Mouse (Mus musculus): Measurements from ENCODE around the gene Lztr1. TPM values are rescaled to one million over a fixed set of nuclear protein-coding genes. Genes with fewer than 3 reads are reported as not detected.

Gene Lztr1
- 62.5 TPM for total RNA-seq (2023)

GRCm38 (mm10) chr16:17508546-17509239 is at the start of gene Lztr1:
TSS of gene Lztr1 (plus strand) at chr16:17508688.

GRCm38 (mm10) chr16:17489469-17490111 is 18.9 kb upstream of the Lztr1 start, which contains the start of gene Aifm3:
TSS of gene Aifm3 (plus strand) at chr16:17489611.

GRCm38 (mm10) chr16:17530640-17531288 is 22.3 kb downstream of the Lztr1 start, which contains the start of gene Thap7:
TSS of gene Thap7 (minus strand) at chr16:17531136.

GRCm38 (mm10) chr16:17561128-17561750 is 52.8 kb downstream of the Lztr1 start, which contains the start of gene Lrrc74b:
TSS of gene Lrrc74b (minus strand) at chr16:17561247.

GRCm38 (mm10) chr16:17561751-17562208 is 53.3 kb downstream of the Lztr1 start, which contains the start of gene P2rx6:
TSS of gene P2rx6 (plus strand) at chr16:17561885.

Other genes with a start within 250 kb of the Lztr1 start
- gene Tmem191c, start 232.6 kb upstream of the Lztr1 start, total RNA-seq (2023) = 46.1 TPM
- gene Serpind1, start 177.3 kb upstream of the Lztr1 start, total RNA-seq (2023) = not detected
- gene Snap29, start 102.7 kb upstream of the Lztr1 start, total RNA-seq (2023) = 21.2 TPM
- 127 TPM for gene Pi4ka, start 102.4 kb upstream of the Lztr1 start, total RNA-seq (2023)
- 64.5 TPM for gene Crkl, start 56.7 kb upstream of the Lztr1 start, total RNA-seq (2023)
- 0.21 TPM for gene Aifm3, start 19.1 kb upstream of the Lztr1 start, total RNA-seq (2023)
- 41.0 TPM for gene Thap7, start 22.4 kb downstream of the Lztr1 start, total RNA-seq (2023)
- not detected for gene Lrrc74b, start 52.6 kb downstream of the Lztr1 start, total RNA-seq (2023)
- gene P2rx6, start 53.2 kb downstream of the Lztr1 start, total RNA-seq (2023) = not detected
- 0.56 TPM for gene Slc7a4, start 74.5 kb downstream of the Lztr1 start, total RNA-seq (2023)
- 43.7 TPM for gene Smpd4, start 110.7 kb downstream of the Lztr1 start, total RNA-seq (2023)
- gene Ccdc74a, start 137.8 kb downstream of the Lztr1 start, total RNA-seq (2023) = not detected
- gene Med15, start 224.2 kb downstream of the Lztr1 start, total RNA-seq (2023) = 137 TPM

Measured in CD4-positive naive resting alpha-beta T cell, adult 57 days (primary cell).